Mouse (Mus musculus): ENCODE measurements at regions not wholly inside any gene's neighbourhood (a gene's known extent, or its start where the extent isn't known, plus 50 kb on each side); places are given as distances from the start of the nearest gene placed in this dataset.

DNA sequence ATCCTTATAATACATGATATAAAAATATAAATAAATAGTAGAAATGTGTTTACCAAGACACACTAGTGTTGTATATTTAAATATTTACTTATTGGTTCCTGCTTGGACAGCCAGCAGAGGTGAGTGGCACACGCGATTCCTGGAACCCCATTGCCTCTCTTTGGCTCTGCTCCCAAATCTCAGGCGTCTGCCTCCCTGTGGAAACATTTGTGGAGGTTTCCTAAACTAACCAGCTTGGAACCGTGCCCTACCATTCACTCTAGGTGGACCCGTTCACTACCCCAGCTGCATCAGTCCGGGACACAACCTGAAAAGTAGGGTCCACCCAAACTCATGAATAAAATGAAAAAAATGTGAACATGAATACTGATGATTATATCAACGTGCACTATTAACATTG is 404.0 kb upstream of the Defb41 start:
- DNase-seq (ENCODE audit: low spot score in 2 of 2), result no peak

DNA sequence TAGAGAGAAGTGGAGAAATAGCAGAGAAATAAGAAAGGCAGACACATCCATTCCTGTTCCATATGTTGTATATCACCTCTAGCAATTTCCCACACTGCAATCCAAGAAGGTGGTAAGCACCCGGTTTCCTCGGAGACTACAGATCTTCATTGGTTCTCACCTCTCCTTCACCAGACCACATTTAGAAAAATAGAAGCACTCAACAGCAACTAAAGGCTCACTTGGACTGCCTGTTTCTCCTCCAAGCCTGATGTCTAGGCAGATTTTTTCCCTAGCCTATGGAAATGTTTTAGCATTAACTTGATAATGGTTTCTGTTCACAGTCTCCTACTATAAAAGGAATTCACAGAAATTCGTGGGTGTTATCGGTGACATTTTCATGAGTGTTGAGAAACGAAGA is 403.3 kb upstream of the Defb41 start:
- peak in 1 of 2 experiments; percentile 23 for DNase-seq (ENCODE audit: low spot score in 2 of 2)

DNA sequence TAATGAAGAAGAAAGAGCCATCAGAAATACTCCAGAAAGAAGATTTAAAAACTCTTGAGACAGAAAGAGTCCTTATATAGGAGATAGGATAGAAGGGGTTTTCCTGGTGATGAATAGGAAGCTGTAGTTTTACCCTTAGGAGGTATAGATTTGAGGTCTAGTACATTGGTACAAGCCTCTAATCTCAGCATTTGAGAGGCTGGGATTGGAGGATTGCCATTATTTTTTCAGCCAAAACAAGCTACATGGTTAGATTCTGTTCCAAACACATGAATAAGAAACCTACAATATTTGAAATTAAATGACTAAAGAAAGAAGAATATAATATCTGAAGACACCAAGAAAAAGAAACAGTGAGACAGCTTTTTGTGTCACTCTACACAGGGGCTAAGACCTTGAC is 375.9 kb upstream of the Defb41 start:
- no peak for DNase-seq (ENCODE audit: low spot score in 2 of 2)

DNA sequence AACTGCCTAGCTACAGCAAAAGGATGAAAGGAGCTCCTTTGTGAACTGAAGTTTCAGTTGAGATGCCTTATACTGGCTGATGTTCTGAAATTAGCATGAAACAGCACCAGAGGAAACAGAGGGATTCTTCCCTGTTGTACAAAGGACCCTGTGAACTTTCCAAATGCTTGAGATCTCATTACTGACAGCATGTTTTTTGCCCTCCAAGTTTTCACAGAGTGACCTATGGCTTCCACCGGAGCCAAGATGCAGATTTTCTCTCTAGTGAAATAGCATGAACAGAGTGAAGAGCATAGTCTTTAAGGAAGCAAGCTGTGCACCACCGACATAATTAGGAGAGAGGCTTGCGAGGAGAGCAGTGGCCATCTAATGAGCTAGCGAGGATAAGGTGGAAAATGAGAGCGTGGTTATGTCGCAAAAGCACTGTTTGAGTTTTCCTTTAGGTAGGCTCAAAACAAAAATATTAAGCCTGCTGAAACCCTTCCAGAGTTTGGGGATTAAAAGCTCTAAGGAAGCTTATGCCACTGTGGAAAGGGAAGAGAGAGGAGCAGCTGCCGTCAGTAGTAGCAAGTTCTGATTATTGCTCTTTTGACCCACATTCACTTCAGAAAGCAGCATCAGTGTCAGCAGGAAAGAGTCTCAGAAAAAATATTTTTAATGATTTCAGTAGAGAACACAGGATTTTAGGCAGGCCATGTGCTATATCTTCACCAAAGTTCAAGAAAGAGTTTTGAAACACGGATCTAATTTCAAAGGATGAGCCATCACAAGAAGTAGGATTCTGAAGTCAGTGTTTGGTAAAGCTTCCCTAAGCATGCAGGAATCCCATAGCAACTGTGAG is 374.7 kb upstream of the Defb41 start:
- no peak for DNase-seq (ENCODE audit: low spot score in 2 of 2)

DNA sequence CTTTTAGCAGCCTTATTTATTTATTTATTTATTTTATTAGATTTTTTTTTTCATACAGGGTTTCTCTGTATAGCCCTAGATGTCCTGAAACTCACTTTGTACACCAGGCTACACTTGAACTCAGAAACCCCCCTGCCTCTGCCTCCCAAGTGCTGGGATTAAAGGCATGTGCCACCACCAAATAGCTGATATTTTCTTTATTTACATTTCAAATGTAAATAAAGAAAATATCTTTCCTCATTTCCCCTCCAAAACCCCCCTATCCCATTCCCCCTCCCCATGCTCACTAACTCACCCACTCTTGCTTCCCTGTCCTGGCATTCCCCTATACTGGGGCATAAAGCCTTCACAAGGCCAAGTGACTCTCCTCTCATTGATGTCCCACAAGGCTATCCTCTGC is 372.4 kb upstream of the Defb41 start:
- no peak for DNase-seq (ENCODE audit: low spot score in 2 of 2)

DNA sequence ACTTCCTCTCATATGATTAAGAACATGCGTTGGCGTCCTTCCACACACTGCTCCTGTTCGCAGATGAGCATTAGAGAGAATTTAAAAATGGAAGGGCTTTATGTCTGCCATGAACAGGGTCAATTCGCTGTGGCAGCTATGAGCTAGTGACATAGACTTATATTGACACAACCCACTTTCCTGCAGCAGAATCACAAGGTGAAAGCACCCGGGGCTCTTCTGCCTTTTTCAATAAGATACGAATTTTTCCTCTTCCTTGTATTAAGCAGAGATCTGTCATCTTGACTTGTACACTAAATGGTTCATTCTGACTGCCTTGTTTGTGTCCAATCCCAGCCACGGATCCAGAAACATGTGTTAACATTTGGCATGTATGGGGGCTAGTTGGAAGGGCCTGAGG is 345.3 kb upstream of the Defb41 start:
- no peak for DNase-seq (ENCODE audit: low spot score in 2 of 2)

DNA sequence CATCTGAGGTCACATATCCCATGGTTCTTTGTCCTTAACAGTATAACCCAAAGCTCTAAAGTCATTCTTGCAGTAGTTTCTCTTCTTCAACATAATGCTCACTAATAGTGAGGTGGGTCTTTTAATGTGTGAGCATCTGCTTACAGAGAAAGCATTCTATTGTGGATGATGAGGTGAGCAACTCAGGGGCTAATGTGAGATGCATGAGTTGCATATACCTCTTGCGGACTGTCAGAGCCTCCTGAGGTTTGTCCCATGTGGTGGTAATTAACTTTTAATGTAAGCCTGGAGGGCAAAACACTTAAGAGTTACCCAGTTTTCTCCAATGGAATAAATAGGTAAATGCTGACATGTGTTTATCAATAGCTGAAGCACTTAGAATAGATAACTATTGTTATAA is 334.9 kb upstream of the Defb41 start:
- DNase-seq (ENCODE audit: low spot score in 2 of 2), result no peak

DNA sequence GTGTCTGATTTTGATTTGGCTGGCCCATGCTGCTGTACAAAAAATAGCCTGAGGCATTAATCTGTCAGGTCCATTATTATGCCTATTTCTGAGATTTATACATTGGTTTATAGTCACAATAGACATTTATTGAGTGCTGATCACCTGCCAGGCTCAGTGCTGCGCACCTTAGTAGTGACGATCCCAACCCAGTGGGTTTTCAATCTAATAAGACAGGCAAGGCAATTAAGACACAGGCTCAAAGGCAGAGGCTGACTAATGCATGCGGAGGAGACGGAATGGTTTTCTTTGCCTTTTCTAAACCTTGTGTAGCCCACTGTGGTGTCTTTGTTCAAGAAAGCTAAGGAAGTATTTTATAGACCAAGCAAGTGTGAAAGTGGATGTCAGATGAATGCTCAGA is 334.0 kb upstream of the Defb41 start:
- DNase-seq (ENCODE audit: low spot score in 2 of 2), result no peak

DNA sequence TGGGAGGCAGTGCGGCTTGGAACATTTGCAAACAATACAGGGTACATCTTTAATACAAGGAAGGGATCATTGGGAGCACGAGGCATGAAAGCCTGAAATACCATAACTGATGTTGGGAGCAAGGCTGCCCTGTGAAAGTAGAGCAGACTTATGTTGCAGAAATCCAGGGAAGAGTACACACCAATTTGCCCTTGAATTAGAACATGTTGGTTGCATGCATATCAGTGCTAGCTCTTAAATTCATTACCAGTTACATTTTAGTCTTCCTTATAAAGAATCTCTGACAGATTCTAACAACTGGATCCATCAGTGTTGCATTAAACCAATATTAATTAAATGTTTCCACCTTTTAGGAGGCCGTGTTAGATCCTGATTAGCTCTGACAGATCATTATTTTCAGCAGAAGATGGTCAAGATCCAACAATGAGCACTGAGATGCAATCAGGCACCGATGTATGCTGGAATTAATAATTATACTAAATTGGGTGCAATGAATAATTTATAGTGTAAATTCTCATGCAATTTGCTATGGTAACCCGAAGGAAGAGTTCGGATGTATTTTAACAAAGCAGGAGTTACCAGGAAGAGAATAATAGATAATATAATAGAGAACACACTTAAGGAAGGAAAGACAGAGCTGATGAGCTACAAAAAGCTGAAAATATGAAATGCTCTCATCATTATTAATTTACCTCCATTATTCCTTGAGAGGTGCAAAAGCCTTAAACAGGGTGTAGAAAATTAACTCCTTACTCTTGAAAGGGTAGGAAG is 318.6 kb upstream of the Defb41 start:
- DNase-seq (ENCODE audit: low spot score in 2 of 2), result no peak

DNA sequence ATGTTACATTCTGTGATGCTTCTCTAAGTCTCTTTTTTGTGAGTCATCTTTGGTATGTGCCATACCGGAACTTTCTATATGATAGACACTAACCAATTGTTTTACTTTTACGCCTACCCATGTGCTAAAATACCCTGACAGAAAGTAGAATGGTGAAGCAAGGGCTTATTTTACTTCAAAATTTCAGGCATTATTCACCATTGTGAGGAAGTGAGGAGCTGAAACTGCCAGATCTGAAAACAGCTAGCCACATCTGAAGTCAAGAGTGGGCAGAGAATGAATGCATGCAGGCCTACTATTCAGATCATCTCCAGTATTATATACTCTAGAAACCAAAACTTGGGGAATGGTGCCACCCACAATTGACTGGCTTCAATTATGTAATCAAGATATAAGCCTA is 313.7 kb upstream of the Defb41 start:
- peak in 1 of 2 experiments; percentile 24 for DNase-seq (ENCODE audit: low spot score in 2 of 2)

DNA sequence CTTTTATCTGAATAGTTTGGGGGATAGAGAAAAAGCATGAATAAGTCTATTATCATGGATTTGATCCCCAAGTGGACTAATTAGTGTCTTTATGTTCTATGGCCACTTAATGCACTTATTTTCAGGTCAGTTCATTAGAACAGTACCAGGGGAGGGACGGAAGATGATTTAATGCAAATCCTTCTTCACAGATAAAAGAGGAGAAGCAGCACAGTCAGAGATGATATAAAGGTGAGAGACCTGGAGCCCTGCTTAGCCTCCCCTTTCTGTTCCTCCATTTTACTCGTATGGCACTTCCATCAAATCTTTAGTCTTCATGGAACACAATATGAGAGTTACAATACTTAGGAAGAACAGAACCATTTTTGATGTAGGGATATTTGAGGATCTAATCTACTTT is 302.1 kb upstream of the Defb41 start:
- DNase-seq (ENCODE audit: low spot score in 2 of 2), result no peak

DNA sequence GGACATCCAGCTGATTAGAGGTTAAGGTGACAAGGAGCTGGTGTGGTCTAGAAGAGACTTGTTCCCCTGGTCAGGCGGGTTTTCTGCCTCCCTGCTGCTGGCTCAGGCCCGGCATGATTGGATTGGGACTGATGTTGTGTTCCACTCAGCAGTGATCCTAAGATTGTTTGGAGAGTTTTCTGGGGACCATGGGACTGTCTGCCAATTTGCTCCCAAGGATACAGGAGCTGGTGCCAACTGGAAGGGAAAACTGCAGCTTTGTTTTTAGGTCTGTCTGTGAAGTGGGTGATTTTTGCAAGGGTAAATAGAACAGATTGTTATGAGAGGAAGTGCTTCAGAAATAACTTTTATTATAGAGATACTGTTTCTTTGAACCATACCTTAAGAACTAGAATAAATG is 286.3 kb upstream of the Defb41 start:
- no peak for DNase-seq (ENCODE audit: low spot score in 2 of 2)

DNA sequence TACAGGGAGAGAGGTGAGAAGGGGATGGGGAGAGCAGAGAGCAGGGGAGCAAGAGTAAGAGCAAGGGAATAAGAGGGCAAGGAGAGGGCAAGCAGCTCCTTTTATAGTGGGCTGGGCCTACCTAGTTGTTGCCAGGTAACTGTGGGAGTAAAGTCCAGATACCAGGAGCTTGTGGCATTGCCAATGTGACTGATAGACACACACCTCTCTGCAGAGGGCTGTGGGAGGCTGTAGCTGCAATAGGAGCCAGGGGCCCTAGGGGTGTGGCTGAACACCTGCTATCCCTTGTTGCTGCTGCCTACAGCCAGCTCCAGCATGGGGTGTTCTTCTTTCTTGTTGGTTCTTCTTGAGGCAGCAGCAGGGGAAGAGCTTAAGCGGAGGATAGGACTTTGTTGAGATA is 266.8 kb upstream of the Defb41 start:
- DNase-seq (ENCODE audit: low spot score in 2 of 2), result no peak

DNA sequence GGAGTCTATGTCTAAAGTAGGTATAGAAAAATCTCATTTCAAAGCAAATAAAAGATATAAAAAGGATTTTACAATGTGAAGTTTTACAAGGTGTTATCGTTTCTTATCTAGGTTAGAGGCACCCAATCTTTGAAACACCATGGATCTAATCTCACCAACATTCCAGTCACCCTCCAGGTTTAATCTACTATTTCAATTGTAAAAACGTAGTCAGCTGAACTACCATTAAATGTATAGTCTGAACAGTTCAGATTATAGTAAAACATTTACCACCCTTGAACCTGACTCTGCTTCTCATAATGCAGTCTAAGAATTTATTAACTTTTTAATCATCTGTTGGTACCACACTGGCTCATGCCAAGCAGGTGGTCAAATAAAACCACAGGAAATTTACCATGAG is 259.5 kb upstream of the Defb41 start:
- no peak for DNase-seq (ENCODE audit: low spot score in 2 of 2)

DNA sequence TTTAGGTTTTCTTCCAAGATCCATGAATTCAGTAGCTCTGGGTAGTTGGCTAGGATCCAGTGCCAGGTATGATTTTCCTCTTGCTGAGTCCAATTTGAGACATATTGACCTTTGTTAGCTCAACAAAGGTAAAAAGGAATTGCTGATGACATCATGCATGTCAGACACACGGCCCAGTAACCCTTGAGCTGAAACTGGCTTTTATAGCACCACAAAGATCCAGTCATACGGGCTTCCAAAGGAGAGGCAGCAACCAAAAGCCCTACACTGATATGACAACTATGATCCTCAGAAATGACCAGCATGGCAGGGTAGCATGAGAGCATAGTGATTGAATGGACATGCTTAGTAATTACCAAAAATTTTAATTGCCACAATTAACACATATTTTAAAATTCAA is 258.0 kb upstream of the Defb41 start:
- no peak for DNase-seq (ENCODE audit: low spot score in 2 of 2)

DNA sequence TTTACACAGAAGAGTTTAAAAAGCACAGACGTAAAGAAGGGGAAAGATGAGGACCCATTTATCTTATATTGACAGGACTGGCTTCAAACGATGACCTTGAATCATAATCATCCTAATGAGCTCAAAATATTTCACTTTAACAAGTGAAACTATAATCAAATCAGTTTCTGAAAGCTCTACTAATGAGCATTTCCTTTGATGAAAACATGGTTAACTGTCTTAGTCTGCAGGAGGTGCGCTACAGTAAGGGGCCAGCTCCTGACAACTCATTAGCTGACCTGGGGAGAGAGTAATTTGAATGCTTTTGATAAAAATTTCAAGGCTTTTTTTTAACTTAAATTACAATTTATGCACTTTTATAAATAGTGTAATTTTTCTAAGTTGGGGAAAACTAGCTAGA is 247.8 kb upstream of the Defb41 start:
- DNase-seq (ENCODE audit: low spot score in 2 of 2), result no peak

DNA sequence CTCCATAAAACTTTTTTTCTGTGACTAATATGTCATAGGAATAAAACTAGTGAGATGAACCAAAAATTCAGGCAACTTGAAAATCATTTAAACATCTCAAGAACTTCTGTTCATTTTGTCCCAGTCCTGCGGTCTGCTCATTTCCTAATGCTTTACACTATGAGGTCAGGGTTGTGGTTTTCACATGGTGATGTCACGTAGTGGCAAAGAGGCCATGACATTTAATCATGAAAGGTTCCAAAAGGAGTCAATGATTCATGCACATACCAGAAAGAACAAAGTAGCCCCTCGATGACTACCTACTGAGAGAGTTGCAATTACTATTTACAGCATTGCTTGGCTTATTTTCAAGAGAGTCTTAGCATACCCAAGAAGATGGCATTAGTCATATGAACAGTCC is 233.6 kb upstream of the Defb41 start:
- no peak for DNase-seq (ENCODE audit: low spot score in 2 of 2)

DNA sequence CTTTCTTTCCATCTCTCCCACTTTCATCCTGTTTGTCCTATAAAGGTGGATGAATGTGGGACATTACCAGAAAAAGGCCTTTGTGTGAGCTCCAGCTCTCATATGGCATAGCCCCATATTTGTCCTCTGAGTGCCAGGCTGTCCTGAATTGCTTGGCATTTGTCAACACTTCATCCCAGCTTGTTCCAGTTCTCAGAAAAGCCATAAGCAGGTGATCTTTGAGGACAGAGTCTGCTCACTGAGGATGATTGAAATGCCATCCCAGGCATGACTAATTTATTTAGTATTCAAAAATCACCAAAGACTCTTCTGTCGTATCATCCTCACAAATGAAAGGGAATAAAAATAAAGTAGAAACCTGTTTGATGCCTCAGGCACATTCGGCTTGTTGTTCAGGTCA is 203.6 kb upstream of the Defb41 start:
- DNase-seq (ENCODE audit: low spot score in 2 of 2), result no peak

DNA sequence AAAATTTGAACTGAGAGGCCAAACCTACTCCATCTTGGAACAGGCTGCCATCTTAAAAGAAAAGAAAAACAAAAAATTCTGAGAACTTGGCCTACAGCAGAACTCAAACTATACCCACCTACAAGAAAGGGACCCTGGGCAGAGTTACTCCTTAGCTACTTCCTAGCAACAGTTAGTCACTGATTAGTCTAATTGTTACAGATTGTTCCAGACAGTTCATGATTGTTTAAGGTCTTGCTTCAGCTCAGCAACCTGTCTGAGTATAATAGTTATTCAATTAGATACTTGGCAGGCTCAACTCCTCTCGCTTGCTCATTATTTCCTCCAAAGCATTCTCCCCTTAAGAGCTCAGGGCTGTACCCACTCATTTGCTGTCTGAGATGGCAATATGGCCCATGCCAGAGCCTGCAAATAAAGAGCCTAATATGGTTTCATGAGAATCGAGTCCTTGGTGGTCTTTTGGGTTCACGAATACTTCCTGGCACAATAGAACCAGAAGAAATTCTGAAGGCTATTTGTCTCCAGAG is 200.4 kb upstream of the Defb41 start:
- no peak for DNase-seq (ENCODE audit: low spot score in 2 of 2)

DNA sequence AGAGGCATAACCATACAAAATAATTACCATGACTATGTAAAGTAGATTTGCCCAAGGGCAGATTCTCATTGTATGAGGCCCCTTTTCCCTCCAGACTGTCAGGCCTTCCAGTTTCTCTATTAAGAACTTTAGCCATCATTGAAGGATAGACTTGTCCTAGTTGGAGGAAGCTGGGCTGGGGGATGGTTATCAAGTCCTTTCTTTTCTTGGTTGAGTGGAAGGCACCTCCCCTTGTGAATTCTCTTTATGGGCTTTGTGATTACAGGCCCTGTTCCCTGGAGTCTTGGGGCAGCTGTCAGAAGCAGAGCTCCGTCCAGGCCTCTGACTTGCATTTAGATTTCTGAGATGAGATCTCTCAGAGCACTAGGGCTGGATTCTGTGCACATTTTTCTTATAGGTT is 198.3 kb upstream of the Defb41 start:
- DNase-seq (ENCODE audit: low spot score in 2 of 2), result no peak

DNA sequence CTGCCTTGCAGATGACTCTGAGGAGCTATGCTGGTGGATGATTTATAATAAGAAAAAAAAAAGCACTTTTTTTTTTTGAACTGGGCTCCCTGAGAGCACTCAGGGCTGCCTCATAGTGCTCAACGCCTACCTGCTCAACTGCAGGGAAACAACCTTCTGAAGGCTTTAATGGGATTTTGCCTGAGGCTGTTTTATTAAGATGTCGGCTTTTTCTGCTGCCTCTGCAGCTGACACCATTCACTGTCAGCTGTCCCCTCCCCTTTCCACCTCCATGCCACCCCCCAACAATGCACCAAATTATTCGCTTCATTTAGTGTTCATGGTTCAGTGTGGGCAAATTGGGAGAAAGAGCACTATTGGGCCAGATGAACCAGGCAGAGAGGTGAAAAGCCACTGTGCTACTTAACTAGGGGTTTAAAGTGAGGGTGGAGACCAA is 151.4 kb upstream of the Defb41 start:
- DNase-seq (ENCODE audit: low spot score in 2 of 2), result no peak

DNA sequence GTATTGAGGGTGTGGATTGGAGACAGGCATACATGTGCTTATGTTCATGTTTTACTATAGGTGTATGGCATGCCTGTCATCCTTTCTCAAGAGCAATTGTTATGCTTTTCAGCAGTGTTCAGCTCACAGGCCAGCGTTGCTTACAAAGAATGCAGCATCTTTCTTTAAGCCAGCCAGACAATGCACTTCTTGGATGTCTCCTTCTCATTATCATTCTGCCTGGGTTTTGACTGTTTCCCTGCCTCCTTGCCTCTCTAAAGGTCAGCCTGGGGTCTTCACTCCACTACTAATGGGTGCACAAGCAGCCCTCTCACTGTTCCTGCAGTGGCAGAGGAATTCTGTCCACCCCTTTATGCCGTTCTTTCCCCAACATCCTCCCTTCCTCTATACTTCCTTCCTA is 150.9 kb upstream of the Defb41 start:
- DNase-seq (ENCODE audit: low spot score in 2 of 2), result no peak

DNA sequence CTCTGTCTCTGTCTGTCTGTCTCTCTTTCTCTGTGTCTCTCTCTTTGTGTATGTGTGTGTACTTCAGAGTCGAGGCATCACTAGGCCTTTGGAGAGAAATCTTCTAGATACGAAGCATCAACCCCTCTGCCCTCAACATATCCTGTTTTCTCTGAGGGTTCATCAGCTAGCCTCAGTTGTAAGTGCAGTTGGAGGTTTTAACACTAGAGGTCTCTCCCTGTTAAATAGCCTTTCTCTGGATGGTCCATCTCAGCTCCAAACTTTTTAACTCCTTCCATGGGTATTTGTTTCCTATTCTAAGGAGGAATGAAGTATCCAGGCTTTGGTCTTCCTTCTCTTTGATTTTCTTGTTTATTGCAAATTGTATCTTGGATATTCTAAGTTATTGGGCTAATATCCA is 147.8 kb upstream of the Defb41 start:
- no peak for DNase-seq (ENCODE audit: low spot score in 2 of 2)

Data from left cerebral cortex, adult 8-10 months (tissue).